Mouse (Mus musculus) midbrain, embryonic 16.5 days (tissue): ENCODE results near the gene Rprm. TPM values are rescaled to one million over a fixed set of nuclear protein-coding genes. Genes with fewer than 3 reads are reported as not detected.

Experiments
- ATAC-seq: fragments of 200-750 bp; cut with Nextera tagmentation; 2 replicates; pipeline ENCODE4 v1.8.0; 2017; ENCODE audit warnings: moderate TSS enrichment
- H3K27ac ChIP-seq: fragments of 300-500 bp; sonication (generic); 2 replicates; pipeline ENCODE4 v1.5.1; 2014; ENCODE audit warnings: mild to moderate bottlenecking, low read length, mixed read lengths
- H3K27me3 ChIP-seq: fragments of 300-500 bp; sonication (generic); 2 replicates; pipeline ENCODE4 v1.6.1; 2014; ENCODE audit warnings: low read depth, low read length, mixed read lengths; ENCODE audit not compliant: control insufficient read depth, insufficient read depth
- H3K36me3 ChIP-seq: fragments of 300-500 bp; sonication (generic); 2 replicates; pipeline ENCODE4 v1.6.1; 2014; ENCODE audit warnings: mild to moderate bottlenecking, low read length, moderate library complexity, mixed read lengths; ENCODE audit not compliant: control insufficient read depth, insufficient read depth
- H3K4me1 ChIP-seq: fragments of 300-500 bp; sonication (generic); 2 replicates; pipeline ENCODE4 v1.6.1; 2014; ENCODE audit warnings: mild to moderate bottlenecking, low read length, mixed read lengths; ENCODE audit not compliant: control insufficient read depth, insufficient read depth
- H3K4me2 ChIP-seq: fragments of 300-500 bp; sonication (generic); 2 replicates; pipeline ENCODE4 v1.6.1; 2014; ENCODE audit warnings: mild to moderate bottlenecking, low read length, mixed read lengths
- H3K4me3 ChIP-seq: fragments of 300-500 bp; sonication (generic); 2 replicates; pipeline ENCODE4 v1.5.1; 2014; ENCODE audit warnings: low read depth, mild to moderate bottlenecking, low read length, moderate library complexity, mixed read lengths
- H3K9ac ChIP-seq: fragments of 300-500 bp; sonication (generic); 2 replicates; pipeline ENCODE4 v1.6.1; 2014; ENCODE audit warnings: low read depth, low read length, mixed read lengths
- H3K9me3 ChIP-seq: fragments of 300-500 bp; sonication (generic); replicated peaks from 2 replicates; pipeline ENCODE4 v1.6.1; 2014; ENCODE audit warnings: mild to moderate bottlenecking, low read length, mixed read lengths; ENCODE audit not compliant: control insufficient read depth, poor library complexity, severe bottlenecking
- WGBS: fragments of 180-500 bp; shearing (Covaris S2); extraction: QIAGEN DNeasy Blood & Tissue Kit; methylation state at CpG from one replicate; pipeline ENCODE4 v1.1.7; 2014; 5-methylcytosine and 5-hydroxymethylcytosine counted together
- polyA plus RNA-seq: library from polyadenylated mRNA; unstranded; fragments of >200 nt; fragmentation: Nextera tagmentation; extraction: Ambion mirVana; gene quantifications from 2 replicates; pipeline ENCODE4 v1.2.1, GENCODE M21; 2015

The Rprm gene
- polyA plus RNA-seq = 127 and 171 TPM in 2 replicates

DNA sequence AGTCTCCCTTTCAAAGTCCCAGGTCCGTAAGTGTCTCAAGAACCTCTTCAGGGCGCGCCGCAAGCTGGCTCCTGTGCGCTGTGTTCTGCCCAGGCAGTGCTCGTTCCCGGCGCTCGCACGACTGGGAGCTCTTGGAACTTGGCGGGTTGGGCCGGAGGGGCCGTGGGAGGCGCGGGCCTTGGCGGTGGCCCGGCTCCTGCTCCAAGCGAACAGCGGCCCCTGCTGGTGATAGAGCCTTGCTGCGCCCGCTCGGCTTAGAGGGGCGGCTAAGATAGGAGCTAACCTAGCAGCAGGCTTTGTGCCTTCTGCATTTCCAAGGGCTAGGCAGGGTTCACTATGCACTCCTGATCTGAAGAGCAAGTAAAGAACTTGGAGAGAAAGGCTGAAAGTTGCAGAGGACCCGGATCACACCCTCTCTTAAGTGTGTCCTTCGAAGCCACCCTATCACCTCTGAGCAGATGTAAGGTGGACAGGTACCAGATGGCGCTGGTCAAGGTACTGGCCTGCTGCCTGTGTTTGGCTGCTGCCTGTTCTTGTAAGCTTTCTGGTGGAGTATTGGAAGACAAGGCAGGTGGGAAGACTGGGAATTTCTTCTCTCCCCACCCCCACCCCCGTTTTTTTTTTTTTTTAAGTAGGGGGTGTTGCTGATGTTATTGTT, at the start of gene Rprm:
Gene Rprm, minus strand, starts transcription at position 123 of the 658 bp plus-strand sequence.
- Histone ChIP-seq H3K4me2 (peak within 1 kb of the TSS; percentile 94), H3K9me3 (no peaks in the 10 kb centered on the region), H3K27me3 (no peaks in the 10 kb centered on the region), H3K36me3 (no peaks in the 10 kb centered on the region), H3K27ac (peak within 1 kb of the TSS; percentile 68), H3K9ac (peak within 1 kb of the TSS; percentile 56), H3K4me1 (peaks cover 10% of the 10 kb centered on the region), H3K4me3 (peak within 1 kb of the TSS; percentile 63)
- WGBS = 4% methylated on average over 27 of the region's 27 CpGs
- peak; percentile 94 for ATAC-seq

DNA sequence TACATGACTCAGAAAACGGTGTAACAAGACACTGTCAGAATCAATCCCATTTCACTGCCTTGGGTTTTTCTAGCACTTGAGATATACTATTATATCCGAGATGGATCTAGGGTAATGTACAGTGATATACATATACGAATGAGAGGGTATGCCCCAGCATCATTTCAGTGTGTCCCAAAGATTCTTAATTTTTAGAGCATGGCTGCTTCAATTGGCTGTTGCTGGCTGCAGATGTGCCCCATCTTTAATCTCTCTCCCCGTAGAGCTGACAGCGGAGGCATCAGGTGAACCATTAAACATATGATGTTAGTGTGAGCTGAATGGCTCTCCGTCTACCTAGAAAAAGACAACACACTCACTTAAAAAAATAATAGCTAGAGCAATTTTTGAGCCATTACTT, 34.0 kb upstream of the Rprm start:
- no peaks in the 10 kb centered on the region for H3K36me3 ChIP-seq
- no peak overlapping the region for H3K9ac ChIP-seq
- H3K9me3 ChIP-seq = no peaks in the 10 kb centered on the region
- 0 out of 2 replicates have a peak, but pooled peaks have one; percentile 51 for ATAC-seq
- no peak overlapping the region for H3K27ac ChIP-seq
- H3K4me3 ChIP-seq = no peak overlapping the region
- no peaks in the 10 kb centered on the region for H3K4me1 ChIP-seq
- no peak overlapping the region for H3K4me2 ChIP-seq
- H3K27me3 ChIP-seq = no peaks in the 10 kb centered on the region
- 71% methylated on average over 6 of the region's 6 CpGs for WGBS

DNA sequence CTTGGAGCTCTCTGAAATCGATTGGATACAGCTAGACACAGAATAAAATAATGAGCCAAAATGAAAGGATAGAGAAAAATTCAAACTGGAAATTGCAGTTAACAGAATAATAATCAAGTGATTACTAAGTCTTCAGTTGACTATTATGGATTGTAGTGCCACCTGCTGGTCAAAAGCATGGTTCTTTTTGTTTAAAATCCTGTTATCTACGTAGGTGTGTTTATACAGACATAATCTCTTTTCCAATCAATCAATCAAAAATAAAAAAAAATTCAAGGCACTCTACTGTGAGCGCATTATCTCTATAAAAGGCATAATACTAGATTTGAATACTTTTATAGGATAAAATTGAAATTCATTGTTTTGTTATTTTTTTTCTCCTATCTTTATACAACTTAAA, 33.5 kb upstream of the Rprm start:
- H3K9ac ChIP-seq = no peak overlapping the region
- H3K27me3 ChIP-seq = no peaks in the 10 kb centered on the region
- WGBS = 20% methylated on average over 3 of the region's 3 CpGs
- no peak overlapping the region for H3K27ac ChIP-seq
- H3K4me3 ChIP-seq = no peak overlapping the region
- no peaks in the 10 kb centered on the region for H3K9me3 ChIP-seq
- no peak overlapping the region for H3K4me2 ChIP-seq
- no peaks in the 10 kb centered on the region for H3K4me1 ChIP-seq
- ATAC-seq = 0 out of 2 replicates have a peak, but pooled peaks have one; percentile 32
- no peaks in the 10 kb centered on the region for H3K36me3 ChIP-seq

GRCm38 (mm10) chr2:54111294-54111693, 25.9 kb upstream of the Rprm start:
- no peaks in the 10 kb centered on the region for H3K4me1 ChIP-seq
- H3K4me2 ChIP-seq = no peak overlapping the region
- no peak overlapping the region for H3K4me3 ChIP-seq
- no peaks in the 10 kb centered on the region for H3K9me3 ChIP-seq
- H3K36me3 ChIP-seq = no peaks in the 10 kb centered on the region
- no peak overlapping the region for H3K9ac ChIP-seq
- 83% methylated on average over 2 of the region's 2 CpGs for WGBS
- no peak for ATAC-seq
- no peak overlapping the region for H3K27ac ChIP-seq
- H3K27me3 ChIP-seq = no peaks in the 10 kb centered on the region

- Histone ChIP-seq H3K9me3 (no peaks in the 10 kb centered on the region), H3K27ac (no peak overlapping the region), H3K27me3 (no peaks in the 10 kb centered on the region), H3K4me3 (no peak overlapping the region), H3K4me1 (no peaks in the 10 kb centered on the region), H3K4me2 (no peak overlapping the region), H3K9ac (no peak overlapping the region), H3K36me3 (no peaks in the 10 kb centered on the region)
- ATAC-seq = no peak
- WGBS = 70% methylated on average over 1 of the region's 1 CpGs
Observed at GRCm38 (mm10) chr2:54106232-54106726, 20.9 kb upstream of the Rprm start.

DNA sequence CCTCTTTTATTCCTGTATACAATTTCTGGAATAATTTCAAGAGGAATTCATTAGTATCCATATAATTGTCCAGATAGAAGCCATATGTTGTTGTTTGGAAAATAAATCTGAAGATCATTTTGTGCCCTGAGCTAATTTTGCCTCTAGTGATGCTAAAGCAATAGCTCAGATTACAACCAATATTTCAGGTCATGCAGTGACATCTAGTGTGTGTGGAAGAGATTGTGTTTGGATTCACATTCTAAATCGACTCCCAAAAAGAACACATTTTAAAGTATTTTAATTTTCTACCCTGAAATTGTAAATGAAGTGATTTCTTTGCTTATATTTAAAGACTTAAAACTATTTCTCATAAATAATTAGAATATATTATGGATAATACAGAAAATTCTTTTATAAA, 14.6 kb upstream of the Rprm start:
- Histone ChIP-seq H3K9me3 (no peaks in the 10 kb centered on the region), H3K27me3 (no peaks in the 10 kb centered on the region), H3K4me3 (no peak overlapping the region), H3K4me1 (no peaks in the 10 kb centered on the region), H3K9ac (no peak overlapping the region), H3K36me3 (no peaks in the 10 kb centered on the region), H3K27ac (no peak overlapping the region), H3K4me2 (no peak overlapping the region)
- 79% methylated on average over 1 of the region's 1 CpGs for WGBS
- no peak for ATAC-seq

DNA sequence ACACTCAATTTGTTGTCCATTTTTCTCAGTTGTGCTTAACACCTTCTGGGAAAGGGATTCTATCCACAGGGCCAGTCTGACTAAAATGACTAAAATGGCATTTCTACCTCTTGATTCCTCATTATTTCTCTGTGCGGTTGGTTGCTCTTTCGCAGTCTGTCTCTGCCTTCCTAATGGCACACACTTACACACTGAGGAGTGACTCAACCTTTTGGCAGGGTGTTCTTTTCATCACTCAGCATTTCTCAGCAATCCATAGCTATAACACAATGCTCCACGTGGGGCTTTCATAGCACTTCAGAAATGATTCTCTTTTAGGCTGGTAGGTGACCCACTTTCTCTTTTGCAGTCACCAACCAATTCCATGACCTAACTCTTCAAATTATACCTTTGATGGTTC, 7.3 kb upstream of the Rprm start:
- no peak for ATAC-seq
- H3K9me3 ChIP-seq = no peaks in the 10 kb centered on the region
- H3K36me3 ChIP-seq = no peaks in the 10 kb centered on the region
- H3K27ac ChIP-seq = no peak overlapping the region
- no peaks in the 10 kb centered on the region for H3K27me3 ChIP-seq
- H3K4me1 ChIP-seq = no peaks in the 10 kb centered on the region
- WGBS = 81% methylated on average over 3 of the region's 3 CpGs
- no peak overlapping the region for H3K4me3 ChIP-seq
- no peak overlapping the region for H3K9ac ChIP-seq
- no peak overlapping the region for H3K4me2 ChIP-seq

DNA sequence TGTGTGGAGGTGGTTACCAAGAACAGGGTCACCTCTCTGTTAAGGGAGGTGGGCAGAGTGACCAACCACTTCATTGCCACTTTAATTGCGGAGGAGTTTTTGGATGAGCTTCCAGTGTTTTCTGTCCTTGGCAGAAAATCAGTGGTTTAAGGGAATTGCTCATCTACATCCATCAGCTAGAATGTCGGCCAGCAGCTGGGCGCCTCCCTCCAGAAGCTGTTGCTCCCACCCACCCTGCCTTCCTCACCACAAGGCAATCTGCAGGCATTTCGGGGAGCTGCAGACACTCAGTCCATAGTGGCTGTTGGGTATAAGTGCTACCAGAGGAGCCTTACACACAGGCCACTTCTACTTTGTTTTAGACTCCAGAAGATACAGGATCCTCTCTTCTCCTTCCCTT, 902 bp upstream of the Rprm start:
- peaks cover 10% of the 10 kb centered on the region for H3K4me1 ChIP-seq
- no peak for ATAC-seq
- H3K9ac ChIP-seq = no peak overlapping the region
- H3K9me3 ChIP-seq = no peaks in the 10 kb centered on the region
- no peaks in the 10 kb centered on the region for H3K36me3 ChIP-seq
- H3K27ac ChIP-seq = no peak overlapping the region
- no peaks in the 10 kb centered on the region for H3K27me3 ChIP-seq
- H3K4me3 ChIP-seq = no peak overlapping the region
- H3K4me2 ChIP-seq = no peak overlapping the region
- WGBS = 79% methylated on average over 4 of the region's 4 CpGs

GRCm38 (mm10) chr2:54084737-54085429, 469 bp downstream of the Rprm start:
- peak overlapping the region; percentile 56 for H3K9ac ChIP-seq
- ATAC-seq = peak; percentile 84
- under 1% methylated on average over 51 of the region's 51 CpGs for WGBS
- H3K4me3 ChIP-seq = peak overlapping the region; percentile 63
- peaks cover 10% of the 10 kb centered on the region for H3K4me1 ChIP-seq
- peak overlapping the region; percentile 68 for H3K27ac ChIP-seq
- H3K27me3 ChIP-seq = no peaks in the 10 kb centered on the region
- H3K4me2 ChIP-seq = peak overlapping the region; percentile 94
- no peaks in the 10 kb centered on the region for H3K9me3 ChIP-seq
- H3K36me3 ChIP-seq = no peaks in the 10 kb centered on the region
